Mouse (Mus musculus) heart, adult 2 months (tissue): ENCODE measurements around the gene Hibch. TPM values are rescaled to one million over a fixed set of nuclear protein-coding genes. Genes with fewer than 3 reads are reported as not detected.

Experiments used
- DNase-seq, 2 experiments: peaks; one replicate each; pipeline ENCODE4 v3.0.0; 2021
- H3K27ac ChIP-seq: fragments of 200-600 bp; 2 replicates; pipeline ENCODE4 v1.8.1; 2022
- H3K27me3 ChIP-seq: fragments of 200-500 bp; 2 replicates; pipeline ENCODE4 v1.6.1; 2012; ENCODE audit warnings: mild to moderate bottlenecking, low read length, inconsistent platforms, mixed read lengths; ENCODE audit not compliant: control insufficient read depth, insufficient read depth
- H3K36me3 ChIP-seq: fragments of 200-500 bp; 2 replicates; pipeline ENCODE4 v1.6.1; 2012; ENCODE audit warnings: low read length, inconsistent platforms; ENCODE audit not compliant: control insufficient read depth, insufficient read depth
- H3K4me1 ChIP-seq: fragments of 200-500 bp; 2 replicates; pipeline ENCODE4 v1.6.1; 2011; ENCODE audit warnings: low read length; ENCODE audit not compliant: control insufficient read depth, insufficient read depth
- H3K4me3 ChIP-seq: fragments of 200-600 bp; 2 replicates; pipeline ENCODE4 v1.8.1; 2022
- H3K79me2 ChIP-seq: fragments of 200-500 bp; replicated peaks from 2 replicates; pipeline ENCODE4 v1.6.1; 2012; ENCODE audit warnings: mild to moderate bottlenecking, inconsistent platforms, low read length, moderate library complexity, mixed read lengths; ENCODE audit not compliant: control insufficient read depth, insufficient read depth
- H3K9ac ChIP-seq: fragments of 200-500 bp; 2 replicates; pipeline ENCODE4 v1.6.1; 2012; ENCODE audit warnings: low read depth, mild to moderate bottlenecking, control low read depth, inconsistent platforms, low read length, mixed read lengths
- CTCF ChIP-seq: fragments of 200-600 bp; IDR thresholded peaks from 2 replicates; pipeline ENCODE4 v1.8.1; 2022; ENCODE audit warnings: antibody characterized with exemption, mild to moderate bottlenecking, moderate library complexity
- EP300 ChIP-seq: fragments of 200-500 bp; IDR thresholded peaks from 2 replicates; pipeline ENCODE4 v1.6.1; 2011; ENCODE audit warnings: low read depth, low read length, control low read depth; ENCODE audit not compliant: insufficient read depth
- POLR2A ChIP-seq: fragments of 200-500 bp; IDR thresholded peaks from 2 replicates; pipeline ENCODE4 v1.6.1; 2011; ENCODE audit warnings: mild to moderate bottlenecking, low read depth, low read length, control low read depth; ENCODE audit not compliant: insufficient read depth
- WGBS: fragments of 180-500 bp; shearing (Covaris S2); methylation state at CpG from one replicate; pipeline ENCODE4 v1.1.7; 2018; 5-methylcytosine and 5-hydroxymethylcytosine counted together
- intact Hi-C: fragments of 180-260 bp; cut with DNase I; formaldehyde crosslinking; loops from one replicate; pipeline ENCODE4 v1.15.1; 2025
- polyA plus RNA-seq: library from polyadenylated mRNA; depleted of rRNA; stranded (reverse); fragments of >200 nt; gene quantifications from 2 replicates; pipeline ENCODE4 v1.2.3, GENCODE M21; 2012; rRNA removed
- total RNA-seq, 2 experiments: library from RNA; stranded (reverse); gene quantifications; 2 replicates each; pipeline ENCODE4 v1.2.3; 2021

Gene Hibch
- total and polyA plus RNA-seq, 3 experiments, result 52.8 to 86.8 (median 70.5) TPM

GRCm38 (mm10) chr1:52954456-52954855 is 109.7 kb downstream of the Hibch start:
- TF ChIP-seq CTCF (no peak), EP300 (no peak), POLR2A (no peak)
- 95% methylated on average over 2 of the region's 2 CpGs for WGBS
- intact Hi-C loops, result loop anchor here (10.0 kb wide), 1 partner anchor 310 kb away; no protein-coding TSS in a partner anchor

GRCm38 (mm10) chr1:52955102-52955501 is 110.4 kb downstream of the Hibch start:
- H3K79me2 ChIP-seq, result no peaks in the 10 kb centered on the region
- TF ChIP-seq EP300 (no peak), CTCF (peak; percentile 74)
- 24% methylated on average over 6 of the region's 6 CpGs for WGBS
- no peaks in the 10 kb centered on the region for H3K36me3 ChIP-seq
- 0 out of 2 replicates have a peak, but pooled peaks cover 3% of the 10 kb centered on the region for H3K27me3 ChIP-seq
- no peak overlapping the region for H3K9ac ChIP-seq
- H3K4me1 ChIP-seq, result no peaks in the 10 kb centered on the region; the same call in 1 of the 2 replicates
- no peak overlapping the region for H3K27ac ChIP-seq
- DNase-seq, result peak in 1 of 2 experiments; percentile 59
- intact Hi-C loops, result loop anchor here (10.0 kb wide), 1 partner anchor 310 kb away; no protein-coding TSS in a partner anchor
- H3K4me3 ChIP-seq, result no peak overlapping the region

More at GRCm38 (mm10) chr1:52954456-52954855, 109.7 kb downstream of the Hibch start:
- Histone ChIP-seq H3K27me3 (0 out of 2 replicates have a peak, but pooled peaks cover 3% of the 10 kb centered on the region), H3K9ac (no peak overlapping the region), H3K4me3 (no peak overlapping the region), H3K36me3 (no peaks in the 10 kb centered on the region), H3K79me2 (no peaks in the 10 kb centered on the region), H3K4me1 (no peaks in the 10 kb centered on the region; the same call in 1 of the 2 replicates), H3K27ac (no peak overlapping the region)
- DNase-seq, result no peak

- DNase-seq, result no peak
- intact Hi-C loops, result loop anchor here (10.0 kb wide), 1 partner anchor 312 kb away; no protein-coding TSS in a partner anchor
- TF ChIP-seq CTCF (no peak), EP300 (no peak), POLR2A (no peak)
- H3K79me2 ChIP-seq, result no peaks in the 10 kb centered on the region
- H3K9ac ChIP-seq, result no peak overlapping the region
- no peak overlapping the region for H3K27ac ChIP-seq
- 0 out of 2 replicates have a peak, but pooled peaks cover 3% of the 10 kb centered on the region for H3K27me3 ChIP-seq
- no peaks in the 10 kb centered on the region for H3K36me3 ChIP-seq
- H3K4me3 ChIP-seq, result no peak overlapping the region
- H3K4me1 ChIP-seq, result no peaks in the 10 kb centered on the region; the same call in 1 of the 2 replicates
- WGBS, result 58% methylated on average over 4 of the region's 4 CpGs
Measured at GRCm38 (mm10) chr1:52956746-52957145, 112.0 kb downstream of the Hibch start.

- DNase-seq, result no peak
- Histone ChIP-seq H3K27me3 (no peaks in the 10 kb centered on the region), H3K9ac (no peak overlapping the region), H3K79me2 (no peaks in the 10 kb centered on the region), H3K36me3 (no peaks in the 10 kb centered on the region), H3K27ac (no peak overlapping the region), H3K4me3 (no peak overlapping the region), H3K4me1 (no peaks in the 10 kb centered on the region)
- intact Hi-C loops, result no loop called here
- 40% methylated on average over 6 of the region's 6 CpGs for WGBS
- TF ChIP-seq EP300 (no peak), POLR2A (no peak), CTCF (no peak)
Measured at GRCm38 (mm10) chr1:52960191-52960590, 115.5 kb downstream of the Hibch start.

- H3K4me1 ChIP-seq, result no peaks in the 10 kb centered on the region
- H3K27me3 ChIP-seq, result no peaks in the 10 kb centered on the region
- TF ChIP-seq CTCF, result no peak
- no peak for TF ChIP-seq POLR2A
- no peak for TF ChIP-seq EP300
- WGBS, result 67% methylated on average over 2 of the region's 2 CpGs
- DNase-seq, result no peak
- H3K79me2 ChIP-seq, result no peaks in the 10 kb centered on the region
- no peak overlapping the region for H3K4me3 ChIP-seq
- no peak overlapping the region for H3K27ac ChIP-seq
- no peaks in the 10 kb centered on the region for H3K36me3 ChIP-seq
- intact Hi-C loops, result no loop called here
- no peak overlapping the region for H3K9ac ChIP-seq
Measured at GRCm38 (mm10) chr1:52963097-52963496, 118.4 kb downstream of the Hibch start.

GRCm38 (mm10) chr1:52964581-52964980 is 119.9 kb downstream of the Hibch start:
- TF ChIP-seq EP300 (no peak), CTCF (no peak), POLR2A (no peak)
- intact Hi-C loops, result no loop called here
- Histone ChIP-seq H3K27ac (no peak overlapping the region), H3K9ac (no peak overlapping the region), H3K36me3 (no peaks in the 10 kb centered on the region), H3K27me3 (no peaks in the 10 kb centered on the region), H3K4me3 (no peak overlapping the region), H3K4me1 (no peaks in the 10 kb centered on the region), H3K79me2 (no peaks in the 10 kb centered on the region)
- WGBS, result 73% methylated on average over 8 of the region's 8 CpGs
- no peak for DNase-seq

Other genes with a start within 250 kb of the Hibch start
- under 1 TPM; 0.93 to 0.97 TPM for gene Nemp2, start 214.2 kb upstream of the Hibch start, total RNA-seq
- gene Nemp2, start 214.2 kb upstream of the Hibch start, polyA plus RNA-seq, result 2.4 and 3.1 TPM in 2 replicates
- gene Mfsd6, start 117.5 kb upstream of the Hibch start, total RNA-seq, result 10 to 100 TPM; 18.9 to 20.1 TPM
- gene Mfsd6, start 117.5 kb upstream of the Hibch start, polyA plus RNA-seq, result 10.3 and 15.8 TPM in 2 replicates
- gene Inpp1, start 27.2 kb upstream of the Hibch start, total RNA-seq, result 10 to 100 TPM; 18.3 to 20.6 TPM
- 8.9 and 12.6 TPM in 2 replicates for gene Inpp1, start 27.2 kb upstream of the Hibch start, polyA plus RNA-seq
- gene 1700019D03Rik, start 175.2 kb downstream of the Hibch start, total RNA-seq, result 1 to 10 TPM; 1.2 to 1.6 TPM
- 1.4 and 2.0 TPM in 2 replicates for gene 1700019D03Rik, start 175.2 kb downstream of the Hibch start, polyA plus RNA-seq
- gene Mstn, start 216.7 kb downstream of the Hibch start, total RNA-seq, result under 1 TPM; 0.37 to 0.43 TPM
- 0.21 and 1.4 TPM in 2 replicates for gene Mstn, start 216.7 kb downstream of the Hibch start, polyA plus RNA-seq